Mouse (Mus musculus): ENCODE measurements around the gene Wipi1.

DNA sequence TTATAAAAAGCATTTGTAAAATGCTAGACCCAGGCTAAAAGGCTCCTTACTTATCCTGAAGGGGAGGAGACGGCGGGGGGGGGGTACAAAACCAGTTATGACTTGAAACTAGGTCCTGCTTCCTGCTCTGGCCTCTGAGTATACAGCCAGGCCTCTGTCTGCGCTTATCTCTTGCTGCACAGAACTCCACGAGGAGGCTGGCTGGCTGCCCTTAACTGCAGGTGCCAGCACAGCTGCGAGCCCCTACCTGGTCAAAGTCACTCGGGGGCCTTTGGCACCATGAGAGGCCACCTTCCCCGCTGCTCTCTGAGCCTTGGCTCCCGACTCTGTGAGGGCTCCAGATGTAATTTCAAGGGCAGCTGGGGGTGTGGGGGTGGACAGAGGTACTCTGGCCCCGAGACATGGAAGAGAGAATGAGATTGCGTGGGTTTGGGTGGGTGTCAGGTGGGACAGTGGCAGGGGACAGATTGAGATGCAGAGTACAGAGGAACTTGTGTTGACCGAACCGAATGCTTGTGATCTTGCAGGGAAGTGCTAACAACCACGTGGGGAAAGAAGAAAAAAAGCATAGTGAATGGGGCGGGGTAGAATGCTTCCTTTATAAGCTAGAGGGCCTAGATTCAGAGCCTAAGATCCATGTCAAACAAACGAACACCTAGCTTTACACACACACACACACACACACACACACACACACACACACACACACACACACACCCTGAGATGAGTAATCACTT lies 24.0 kb downstream of the Wipi1 start:
- TF ChIP-seq HCFC1 (IDR thresholded peaks at IDR 0.05; ENCODE audit: borderline replicate concordance, insufficient read depth, low read length) = no peak
- TF ChIP-seq ZNF384 (IDR thresholded peaks at IDR 0.05; ENCODE audit: low read depth, low read length) = no peak
